Mouse (Mus musculus) heart, adult 8-10 months (tissue): ENCODE data around the gene Prr5l. TPM values are rescaled to one million over a fixed set of nuclear protein-coding genes. Genes with fewer than 3 reads are reported as not detected.

ENCODE experiments used
- DNase-seq: peaks from one replicate; pipeline ENCODE4 v3.0.0; 2022; ENCODE audit warnings: low spot score
- total RNA-seq, 4 experiments: library from RNA; stranded (reverse); gene quantifications; 2 replicates each; pipeline ENCODE4 v1.2.4; 2022

The Prr5l gene
- total RNA-seq, 4 experiments from 2014 or later, result 1.0 to 2.7 (median 2.2) TPM

DNA sequence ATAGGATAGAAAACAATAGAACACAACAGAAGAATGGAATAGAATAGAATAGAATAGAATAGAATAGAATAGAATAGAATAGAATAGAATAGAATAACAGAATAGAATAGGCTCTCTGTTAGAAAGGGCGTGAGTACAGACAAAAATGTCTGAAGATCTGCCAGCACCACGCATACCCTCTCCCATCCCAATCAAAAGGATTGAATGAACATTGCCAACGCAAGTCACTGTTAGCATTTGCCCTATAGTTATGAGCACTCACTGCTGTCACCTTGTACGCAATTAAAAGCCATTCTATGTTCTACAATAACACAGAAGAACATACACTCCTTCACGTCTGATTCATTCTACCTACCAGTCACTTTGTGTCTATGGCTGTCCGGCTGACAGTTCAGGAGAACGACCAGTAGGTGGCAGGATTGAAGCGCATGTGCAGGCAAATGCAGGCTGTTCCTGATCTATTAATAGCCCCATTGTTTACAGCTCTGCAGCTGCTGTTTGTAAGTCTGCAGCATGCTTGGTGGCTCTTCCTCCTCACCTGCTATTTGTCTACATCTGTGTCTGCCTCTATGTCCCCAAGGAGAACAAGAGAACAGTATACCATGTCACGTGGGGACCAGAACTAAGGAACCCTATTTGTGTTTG lies 217.6 kb downstream of the Prr5l start:
- peak; percentile 78 for DNase-seq

Other genes starting within 250 kb of the Prr5l start
- under 1 TPM in 2 of 4 experiments, not detected in 2; 0.03 to 0.06 TPM for gene Rag1, start 233.5 kb downstream of the Prr5l start, total RNA-seq
- 100 to 1,000 TPM in 1 of 4 experiments, 10 to 100 TPM in 3; 87.7 to 103 (median 92.8) TPM for gene B230118H07Rik, start 233.5 kb downstream of the Prr5l start, total RNA-seq
- 10 to 100 TPM in 1 of 4 experiments, 1 to 10 TPM in 3; 8.7 to 10.3 (median 9.0) TPM for gene Traf6, start 204.6 kb downstream of the Prr5l start, total RNA-seq
- 10 to 100 TPM; 27.7 to 32.8 (median 30.0) TPM for gene Commd9, start 3.2 kb upstream of the Prr5l start, total RNA-seq